Mouse (Mus musculus) forebrain, embryonic 11.5 days (tissue): ENCODE measurements around the gene Ccdc84. TPM values are rescaled to one million over a fixed set of nuclear protein-coding genes. Genes with fewer than 3 reads are reported as not detected.
"Not testable (repeated sequence)": the region's sequence is repeated elsewhere in the genome, so short reads cannot be mapped to it uniquely, and the experiment has no call there.

Source experiments
- ATAC-seq: fragments of 200-750 bp; cut with Nextera tagmentation; replicated peaks from 2 replicates; pipeline ENCODE4 v1.8.0; 2017; ENCODE audit warnings: moderate TSS enrichment; ENCODE audit not compliant: low FRiP score
- DNase-seq: peaks from one replicate; pipeline ENCODE4 v3.0.0-alpha.2; 2017; ENCODE audit warnings: low spot score
- H3K27ac ChIP-seq: fragments of 300-500 bp; sonication (generic); 2 replicates; pipeline ENCODE4 v1.5.1; 2014; ENCODE audit warnings: low read depth, low read length
- H3K27me3 ChIP-seq: fragments of 300-500 bp; sonication (generic); 2 replicates; pipeline ENCODE4 v1.6.1; 2014; ENCODE audit warnings: mild to moderate bottlenecking, low read length, mixed read lengths; ENCODE audit not compliant: control insufficient read depth, insufficient read depth
- H3K36me3 ChIP-seq: fragments of 300-500 bp; sonication (generic); 2 replicates; pipeline ENCODE4 v1.6.1; 2014; ENCODE audit warnings: mild to moderate bottlenecking, low read length, moderate library complexity, mixed read lengths; ENCODE audit not compliant: control insufficient read depth, insufficient read depth
- H3K4me1 ChIP-seq: fragments of 300-500 bp; sonication (generic); replicated peaks from 2 replicates; pipeline ENCODE4 v1.6.1; 2014; ENCODE audit warnings: low read length, mixed read lengths; ENCODE audit not compliant: control insufficient read depth, insufficient read depth
- H3K4me2 ChIP-seq: fragments of 300-500 bp; sonication (generic); 2 replicates; pipeline ENCODE4 v1.6.1; 2014; ENCODE audit warnings: low read depth, mild to moderate bottlenecking, low read length, moderate library complexity, mixed read lengths; ENCODE audit not compliant: severe bottlenecking
- H3K4me3 ChIP-seq: fragments of 300-500 bp; sonication (generic); 2 replicates; pipeline ENCODE4 v1.5.1; 2014; ENCODE audit warnings: low read depth, low read length
- H3K9ac ChIP-seq: fragments of 300-500 bp; sonication (generic); 2 replicates; pipeline ENCODE4 v1.6.1; 2014; ENCODE audit warnings: low read length
- H3K9me3 ChIP-seq: fragments of 300-500 bp; sonication (generic); 2 replicates; pipeline ENCODE4 v1.6.1; 2016; ENCODE audit warnings: low read length, mixed read lengths; ENCODE audit not compliant: control insufficient read depth
- WGBS: fragments of 180-500 bp; shearing (Covaris S2); extraction: QIAGEN DNeasy Blood & Tissue Kit; methylation state at CpG from one replicate; pipeline ENCODE4 v1.1.7; 2014; 5-methylcytosine and 5-hydroxymethylcytosine counted together
- polyA plus RNA-seq: library from polyadenylated mRNA; unstranded; fragments of >200 nt; fragmentation: Nextera tagmentation; extraction: Ambion mirVana; gene quantifications from 2 replicates; pipeline ENCODE4 v1.2.1, GENCODE M21; 2014

The Ccdc84 gene
- polyA plus RNA-seq, 1 experiment from 2014 or later: 25.5 TPM

DNA sequence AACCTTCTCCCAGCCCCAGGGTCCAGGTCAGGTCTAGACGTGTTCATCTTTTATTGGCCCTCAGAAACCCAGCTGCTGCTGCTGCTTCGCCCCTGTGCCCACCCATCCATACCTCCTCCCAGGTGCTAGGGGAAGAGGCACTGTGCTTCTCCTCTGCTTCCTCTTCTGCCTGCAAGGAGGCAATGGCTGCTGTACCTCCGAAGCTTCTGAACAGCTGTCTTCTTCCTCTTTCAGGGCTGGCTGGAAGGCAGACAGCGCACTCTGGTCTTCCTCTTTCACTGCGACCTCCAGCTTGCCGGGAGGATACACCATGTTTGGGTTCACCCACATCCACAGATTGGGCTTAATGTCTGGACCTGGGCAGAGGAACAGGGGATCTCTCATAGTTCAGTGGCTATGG is 17.4 kb upstream of the Ccdc84 start:
- Histone ChIP-seq H3K9me3 (no peaks in the 10 kb centered on the region), H3K27me3 (no peaks in the 10 kb centered on the region), H3K4me2 (no peak overlapping the region), H3K4me1 (no peaks in the 10 kb centered on the region), H3K36me3 (no peaks in the 10 kb centered on the region), H3K27ac (no peak overlapping the region), H3K4me3 (no peak overlapping the region), H3K9ac (no peak overlapping the region)
- DNase-seq (no peak), ATAC-seq (no peak)
- 91% methylated on average over 6 of the region's 6 CpGs for WGBS

DNA sequence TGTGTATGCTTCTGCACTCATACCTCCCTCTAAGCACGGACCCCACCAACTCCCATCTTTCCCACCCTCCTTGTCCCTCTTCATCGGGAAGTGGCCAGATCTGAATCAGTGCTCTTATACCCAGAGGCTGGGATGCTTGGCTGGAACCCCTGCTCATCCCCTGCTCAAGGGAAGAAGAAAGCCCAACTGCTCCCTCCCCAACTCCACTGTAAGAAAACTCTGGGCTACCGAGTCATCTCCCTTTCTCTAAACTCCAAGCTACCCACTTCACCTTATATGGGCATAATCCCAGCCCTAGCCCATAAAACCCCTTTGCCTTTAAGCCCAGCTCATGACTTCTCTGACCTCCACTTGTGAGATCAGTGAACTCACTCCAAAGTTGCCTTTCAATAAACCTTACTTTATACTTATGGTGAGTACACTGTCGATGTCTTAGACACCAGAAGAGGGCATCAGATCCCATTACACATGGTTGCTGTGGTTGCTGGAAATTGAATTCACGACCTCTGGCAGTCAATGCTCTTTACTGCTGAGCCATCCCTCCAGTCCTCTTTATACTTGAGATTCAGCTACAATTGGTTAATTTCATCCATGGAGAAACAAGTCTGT is 14.3 kb upstream of the Ccdc84 start:
- H3K4me1 ChIP-seq: no peaks in the 10 kb centered on the region
- H3K9ac ChIP-seq: no peak overlapping the region
- no peak overlapping the region for H3K27ac ChIP-seq
- DNase-seq: no peak
- ATAC-seq: no peak
- WGBS: 58% methylated on average over 5 of the region's 5 CpGs
- no peaks in the 10 kb centered on the region for H3K36me3 ChIP-seq
- no peaks in the 10 kb centered on the region for H3K9me3 ChIP-seq
- no peaks in the 10 kb centered on the region for H3K27me3 ChIP-seq
- no peak overlapping the region for H3K4me2 ChIP-seq
- H3K4me3 ChIP-seq: no peak overlapping the region

DNA sequence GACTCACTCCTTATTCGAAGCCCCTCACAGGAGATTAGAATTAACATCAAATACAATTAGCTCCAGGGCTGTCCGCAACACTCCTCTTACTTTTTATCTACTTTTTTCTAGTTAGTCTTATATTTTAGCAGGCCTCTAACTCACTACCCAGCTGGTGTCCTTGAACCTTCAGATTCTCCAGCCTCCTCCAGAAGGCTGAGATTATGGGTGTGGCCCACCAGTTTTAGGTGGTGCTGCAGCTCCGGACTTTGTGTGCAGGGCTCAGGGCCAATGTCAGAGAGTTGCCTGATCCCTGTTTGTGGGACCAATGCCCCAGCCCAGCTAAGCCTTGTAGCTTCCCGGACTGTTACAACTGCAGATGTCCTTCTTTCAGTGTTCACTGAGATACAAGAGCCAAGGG is 5.2 kb upstream of the Ccdc84 start:
- H3K27me3 ChIP-seq: no peaks in the 10 kb centered on the region
- H3K4me2 ChIP-seq: no peak overlapping the region
- no peak for ATAC-seq
- H3K4me1 ChIP-seq: no peaks in the 10 kb centered on the region
- H3K27ac ChIP-seq: no peak overlapping the region
- no peak for DNase-seq
- WGBS: 86% methylated on average over 4 of the region's 4 CpGs
- no peak overlapping the region for H3K9ac ChIP-seq
- no peak overlapping the region for H3K4me3 ChIP-seq
- H3K36me3 ChIP-seq: no peaks in the 10 kb centered on the region
- H3K9me3 ChIP-seq: no peaks in the 10 kb centered on the region

DNA sequence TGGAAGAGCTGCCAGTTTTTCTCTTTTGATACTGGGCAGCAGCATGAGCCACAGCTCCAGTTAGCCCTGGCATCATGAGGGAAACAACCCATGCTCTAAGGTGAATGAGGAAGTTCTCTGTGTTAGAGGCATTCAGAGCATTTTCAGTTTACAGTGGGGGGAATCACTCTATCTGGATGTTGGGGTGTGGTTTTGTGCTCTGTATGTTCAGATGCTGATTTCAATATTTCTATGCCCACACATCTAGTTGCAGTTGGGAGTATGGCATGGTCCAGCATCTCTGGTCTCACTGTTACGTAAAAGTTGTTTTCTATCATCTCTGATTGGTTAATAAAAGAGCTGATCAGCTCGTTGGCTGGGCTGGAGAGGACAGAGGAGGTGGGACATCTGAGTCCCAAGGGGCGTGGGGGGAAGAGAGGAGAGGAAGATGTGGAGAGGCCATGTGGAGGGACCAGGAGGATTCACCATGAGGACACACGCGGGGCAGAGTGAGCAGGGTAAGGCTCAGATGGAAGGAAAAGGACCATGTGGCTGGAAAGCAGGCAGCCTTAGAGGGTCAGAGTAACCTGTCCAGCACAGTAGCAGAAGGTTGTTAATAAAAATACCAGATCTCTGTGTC is 2.0 kb upstream of the Ccdc84 start:
- no peaks in the 10 kb centered on the region for H3K27me3 ChIP-seq
- no peak for ATAC-seq
- no peak overlapping the region for H3K9ac ChIP-seq
- H3K4me2 ChIP-seq: no peak overlapping the region
- H3K9me3 ChIP-seq: no peaks in the 10 kb centered on the region
- DNase-seq: no peak
- 76% methylated on average over 5 of the region's 5 CpGs for WGBS
- no peak overlapping the region for H3K27ac ChIP-seq
- H3K4me1 ChIP-seq: 0 out of 2 replicates have a peak, but pooled peaks cover 2% of the 10 kb centered on the region
- no peak overlapping the region for H3K4me3 ChIP-seq
- peaks cover 3% of the 10 kb centered on the region; the same call in 1 of the 2 replicates for H3K36me3 ChIP-seq

DNA sequence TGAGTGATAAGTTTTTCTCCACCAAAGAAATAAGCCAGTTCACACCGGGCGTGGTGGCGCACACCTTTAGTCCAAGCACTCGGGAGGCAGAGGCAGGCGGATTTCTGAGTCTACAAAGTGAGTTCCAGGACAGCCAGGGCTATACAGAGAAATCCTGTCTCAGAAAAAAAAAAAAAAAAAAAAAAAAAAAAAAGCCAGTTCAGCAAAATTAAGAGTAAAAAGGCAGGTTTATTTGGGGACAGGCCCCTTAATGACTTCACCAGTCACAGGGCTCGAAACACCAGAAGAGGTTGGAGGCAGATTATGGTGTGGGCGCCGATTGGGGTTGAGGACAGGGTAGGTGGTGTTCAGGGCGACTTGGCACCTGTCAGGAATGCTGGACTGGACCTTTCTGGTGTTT is 1.4 kb upstream of the Ccdc84 start:
- 95% methylated on average over 9 of the region's 9 CpGs for WGBS

DNA sequence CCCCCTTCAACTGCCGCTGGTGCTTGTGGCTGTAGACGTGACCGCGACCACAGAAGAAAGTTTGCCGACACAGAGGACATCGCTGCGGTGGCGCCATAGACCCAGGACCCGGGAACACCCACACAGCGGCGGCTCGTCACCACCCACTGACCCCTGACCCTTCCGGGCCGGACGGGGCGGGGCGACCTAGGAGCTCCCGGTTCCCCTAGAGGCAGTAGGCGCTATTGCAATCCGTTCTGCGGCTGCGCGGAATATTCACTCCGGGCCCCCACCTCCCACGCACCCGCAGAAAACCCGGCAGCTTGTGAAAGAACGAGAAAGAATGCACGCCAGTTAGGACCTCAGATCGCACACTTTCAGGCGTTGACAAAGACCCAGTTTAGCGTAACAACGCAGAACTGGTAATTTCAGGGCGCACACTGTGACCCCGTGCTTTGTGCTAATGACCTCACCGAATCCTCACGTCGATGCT is 441 bp downstream of the Ccdc84 start:
- Histone ChIP-seq H3K4me1 (0 out of 2 replicates have a peak, but pooled peaks cover 2% of the 10 kb centered on the region), H3K4me3 (peak overlapping the region; percentile 69), H3K27me3 (no peaks in the 10 kb centered on the region), H3K27ac (peak overlapping the region; percentile 20; the same call in 1 of the 2 replicates), H3K36me3 (peaks cover 6% of the 10 kb centered on the region; the same call in 1 of the 2 replicates), H3K9me3 (no peaks in the 10 kb centered on the region), H3K4me2 (peak overlapping the region; percentile 92), H3K9ac (peak overlapping the region; percentile 63)
- DNase-seq (peak; percentile 95), ATAC-seq (peak; percentile 90)
- 1% methylated on average over 38 of the region's 38 CpGs for WGBS

More for the DNA sequence above, 1.4 kb upstream of the Ccdc84 start:
- H3K27ac ChIP-seq, DNase-seq, H3K36me3 ChIP-seq, H3K9me3 ChIP-seq, H3K9ac ChIP-seq, H3K4me1 ChIP-seq, H3K4me3 ChIP-seq, ATAC-seq, H3K4me2 ChIP-seq, H3K27me3 ChIP-seq: not testable (repeated sequence)

DNA sequence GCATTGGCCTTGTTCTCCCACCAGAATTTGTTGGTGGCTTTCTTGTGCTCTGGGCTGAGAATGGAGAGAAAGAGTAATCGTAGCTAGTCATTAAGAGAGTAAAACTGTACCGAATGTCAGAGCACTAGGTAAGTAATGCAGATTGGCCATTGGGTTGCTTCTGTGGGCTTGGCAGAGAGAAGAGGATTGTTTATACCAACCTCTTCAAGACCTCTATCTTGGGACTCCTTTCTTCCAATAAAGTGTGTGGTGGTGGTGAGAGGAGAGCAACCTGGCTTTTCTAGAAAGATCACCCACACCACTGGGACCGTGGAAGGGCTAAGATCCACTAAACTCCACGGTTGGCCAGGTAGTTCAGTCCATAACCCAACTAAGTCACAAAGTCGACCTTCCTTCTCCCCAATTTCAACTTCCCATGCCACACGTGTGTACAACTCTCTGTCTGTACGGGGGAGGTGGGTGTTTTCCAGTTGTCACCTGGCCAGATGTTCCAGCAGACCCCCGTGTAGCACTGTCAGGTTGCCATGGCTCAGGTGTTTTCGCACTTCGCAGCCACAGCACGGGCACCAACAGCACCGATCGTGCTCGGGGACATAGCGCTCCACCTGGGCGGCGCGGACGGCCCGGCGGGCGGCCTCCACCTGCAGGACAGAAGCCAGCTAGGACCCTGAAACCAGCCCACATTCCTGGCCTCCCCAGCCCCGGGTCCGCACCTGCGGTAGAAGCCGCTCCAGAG is 1.0 kb downstream of the Ccdc84 start:
- peak overlapping the region; percentile 92 for H3K4me2 ChIP-seq
- H3K9me3 ChIP-seq: no peaks in the 10 kb centered on the region
- H3K4me3 ChIP-seq: peak overlapping the region; percentile 69
- whole genome bisulfite sequencing: 7% methylated on average over 26 of the region's 26 CpGs
- peaks cover 6% of the 10 kb centered on the region; the same call in 1 of the 2 replicates for H3K36me3 ChIP-seq
- H3K9ac ChIP-seq: peak overlapping the region; percentile 63
- DNase-seq (no peak), ATAC-seq (peak; percentile 71; the same call in 1 of the 2 replicates)
- 0 out of 2 replicates have a peak, but pooled peaks cover 2% of the 10 kb centered on the region for H3K4me1 ChIP-seq
- no peak overlapping the region for H3K27ac ChIP-seq
- no peaks in the 10 kb centered on the region for H3K27me3 ChIP-seq

DNA sequence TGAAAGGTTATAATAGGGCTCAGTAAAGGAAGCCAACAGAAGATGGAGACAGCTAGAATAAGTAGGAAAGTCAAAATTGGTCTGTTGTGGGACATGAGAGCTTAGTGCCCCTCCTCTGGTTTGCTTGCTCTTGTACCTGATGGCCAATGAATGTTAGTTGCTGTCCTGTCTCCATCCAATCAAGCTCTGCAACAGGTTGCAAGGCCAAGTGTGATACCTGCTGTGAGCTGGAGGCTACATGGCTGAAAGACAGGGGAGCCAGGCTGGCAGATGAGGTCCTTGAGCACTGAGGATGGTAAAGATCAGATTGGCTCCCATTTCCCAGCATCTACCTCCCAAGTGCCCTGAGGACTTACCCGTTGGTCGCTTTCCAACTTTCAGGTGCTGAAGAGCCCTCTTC is 5.6 kb downstream of the Ccdc84 start:
- WGBS: 95% methylated on average over 2 of the region's 2 CpGs
- H3K4me3 ChIP-seq: no peak overlapping the region
- H3K9ac ChIP-seq: no peak overlapping the region
- peaks cover 23% of the 10 kb centered on the region; the same call in 1 of the 2 replicates for H3K36me3 ChIP-seq
- H3K9me3 ChIP-seq: no peaks in the 10 kb centered on the region
- H3K4me2 ChIP-seq: no peak overlapping the region
- H3K4me1 ChIP-seq: peaks cover 7% of the 10 kb centered on the region; the same call in 1 of the 2 replicates
- no peak overlapping the region for H3K27ac ChIP-seq
- no peaks in the 10 kb centered on the region for H3K27me3 ChIP-seq
- DNase-seq (no peak), ATAC-seq (no peak)
